Mouse (Mus musculus) liver, embryonic 14.5 days (tissue): ENCODE measurements around the gene Pigz.

Experiments
- CTCF ChIP-seq: IDR thresholded peaks from 2 replicates; pipeline ENCODE4 v1.5.1; 2016; ENCODE audit warnings: antibody characterized with exemption, low read depth, control low read depth
- EP300 ChIP-seq: IDR thresholded peaks from 2 replicates; pipeline ENCODE4 v1.6.1; 2016; ENCODE audit warnings: antibody characterized with exemption, low read depth

DNA sequence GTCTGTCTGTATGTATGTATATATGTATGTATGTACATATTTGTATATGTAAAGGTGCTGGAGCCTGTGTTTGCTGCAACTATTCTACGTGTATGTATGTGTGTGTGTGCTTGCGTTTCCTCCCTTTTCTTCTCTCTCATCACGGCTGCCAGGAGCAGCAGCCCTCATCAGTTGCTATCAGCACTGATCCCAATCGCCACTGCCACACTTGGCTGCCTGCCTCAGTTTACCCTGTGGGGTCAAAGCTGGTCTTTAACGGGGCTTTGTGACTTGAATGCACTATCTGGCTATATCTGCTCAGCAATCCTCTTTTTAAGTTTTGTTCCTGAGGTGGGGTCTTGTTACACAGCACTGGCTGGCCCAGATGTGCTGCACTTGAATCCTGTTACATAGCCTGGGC, 6.2 kb upstream of the Pigz start:
- no peak for TF ChIP-seq CTCF
- no peak for TF ChIP-seq EP300
